Mouse (Mus musculus) limb, embryonic 13.5 days (tissue): Measurements from ENCODE around the gene Rab5a. TPM values are rescaled to one million over a fixed set of nuclear protein-coding genes. Genes with fewer than 3 reads are reported as not detected.

ENCODE experiments used
- ATAC-seq: fragments of 200-750 bp; cut with Nextera tagmentation; 2 replicates; pipeline ENCODE4 v1.8.0; 2017; ENCODE audit warnings: low read depth, moderate number of reproducible peaks, moderate TSS enrichment; ENCODE audit not compliant: low FRiP score
- H3K27ac ChIP-seq: fragments of 300-500 bp; sonication (generic); 2 replicates; pipeline ENCODE4 v1.5.1; 2015; ENCODE audit warnings: inconsistent platforms, mild to moderate bottlenecking, moderate library complexity
- H3K27me3 ChIP-seq: fragments of 300-500 bp; sonication (generic); 2 replicates; pipeline ENCODE4 v1.6.1; 2015; ENCODE audit warnings: mild to moderate bottlenecking, inconsistent platforms
- H3K36me3 ChIP-seq: fragments of 300-500 bp; sonication (generic); 2 replicates; pipeline ENCODE4 v1.6.1; 2015; ENCODE audit warnings: inconsistent platforms, mild to moderate bottlenecking, moderate library complexity
- H3K4me1 ChIP-seq: fragments of 300-500 bp; sonication (generic); 2 replicates; pipeline ENCODE4 v1.6.1; 2015; ENCODE audit warnings: inconsistent platforms
- H3K4me2 ChIP-seq: fragments of 300-500 bp; sonication (generic); replicated peaks from 2 replicates; pipeline ENCODE4 v1.6.1; 2015; ENCODE audit warnings: inconsistent platforms, mild to moderate bottlenecking, moderate library complexity
- H3K4me3 ChIP-seq: fragments of 300-500 bp; sonication (generic); 2 replicates; pipeline ENCODE4 v1.5.1; 2015; ENCODE audit warnings: moderate library complexity, mild to moderate bottlenecking, inconsistent platforms
- H3K9ac ChIP-seq: fragments of 300-500 bp; sonication (generic); 2 replicates; pipeline ENCODE4 v1.6.1; 2015; ENCODE audit warnings: mild to moderate bottlenecking, inconsistent platforms
- H3K9me3 ChIP-seq: fragments of 300-500 bp; sonication (generic); 2 replicates; pipeline ENCODE4 v1.6.1; 2016; ENCODE audit warnings: inconsistent platforms
- WGBS: fragments of 180-500 bp; shearing (Covaris S2); methylation state at CpG from one replicate; pipeline ENCODE4 v1.1.7; 2015; 5-methylcytosine and 5-hydroxymethylcytosine counted together
- polyA plus RNA-seq: library from polyadenylated mRNA; unstranded; fragments of >200 nt; fragmentation: Nextera tagmentation; extraction: Ambion mirVana; gene quantifications from 2 replicates; pipeline ENCODE4 v1.2.1, GENCODE M21; 2015

Rab5a gene
- polyA plus RNA-seq, 1 experiment from 2014 or later, result 74.4 TPM

DNA sequence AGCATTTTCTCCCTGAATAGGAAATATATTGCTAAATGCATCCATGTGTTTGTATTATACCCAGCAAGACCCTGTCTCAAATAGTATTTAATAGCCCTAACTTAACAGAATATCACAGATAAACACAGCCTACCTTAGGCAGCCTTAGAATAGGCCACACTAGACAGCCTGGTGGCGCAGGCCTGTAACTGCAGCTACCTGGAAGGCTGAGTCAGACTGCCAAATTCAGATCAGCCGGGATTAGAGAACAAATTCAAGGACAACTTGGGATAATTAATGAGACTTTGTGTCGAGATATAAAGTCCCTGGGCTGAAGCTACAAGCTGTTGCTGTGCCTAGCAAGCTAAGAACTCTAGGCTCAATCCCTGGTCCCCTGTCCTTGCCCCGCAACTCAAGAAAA is 75.1 kb downstream of the Rab5a start:
- Histone ChIP-seq H3K9ac (no peak overlapping the region), H3K27me3 (no peaks in the 10 kb centered on the region), H3K4me3 (no peak overlapping the region), H3K4me2 (no peak overlapping the region), H3K36me3 (no peaks in the 10 kb centered on the region), H3K9me3 (peaks cover 5% of the 10 kb centered on the region; the same call in 1 of the 2 replicates), H3K4me1 (no peaks in the 10 kb centered on the region), H3K27ac (no peak overlapping the region)
- ATAC-seq, result no peak
- 74% methylated on average over 4 of the region's 4 CpGs for WGBS

DNA sequence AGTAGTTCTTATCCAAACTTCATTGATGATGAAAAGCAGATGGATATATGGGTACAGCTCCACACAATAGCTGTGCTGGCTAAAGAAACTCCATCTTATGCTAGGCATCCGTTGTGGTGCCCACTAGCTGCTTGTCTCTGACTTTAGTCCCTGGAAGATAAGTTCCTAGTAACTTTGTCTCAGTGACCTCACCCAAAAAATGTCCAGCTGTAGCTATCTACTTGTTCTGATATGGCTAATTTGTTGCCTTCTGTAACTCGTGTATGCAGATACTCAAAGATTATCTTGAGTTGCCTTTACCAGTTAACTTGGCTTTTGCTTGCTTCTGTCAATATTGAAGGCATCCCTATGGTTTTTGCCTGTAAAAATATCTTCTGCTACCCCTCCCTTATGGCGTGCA is 75.8 kb downstream of the Rab5a start:
- Histone ChIP-seq H3K4me1 (no peaks in the 10 kb centered on the region), H3K4me3 (no peak overlapping the region), H3K36me3 (no peaks in the 10 kb centered on the region), H3K27me3 (no peaks in the 10 kb centered on the region), H3K9me3 (peaks cover 5% of the 10 kb centered on the region; the same call in 1 of the 2 replicates), H3K4me2 (no peak overlapping the region), H3K9ac (no peak overlapping the region), H3K27ac (no peak overlapping the region)
- no peak for ATAC-seq
- WGBS, result 78% methylated on average over 3 of the region's 3 CpGs

Other genes starting within 250 kb of the Rab5a start
- 0.33 and 0.45 TPM in 2 replicates for gene Efhb, start 15.9 kb upstream of the Rab5a start, polyA plus RNA-seq
- gene Pp2d1, start 60.2 kb downstream of the Rab5a start, polyA plus RNA-seq, result 0.19 and 0.34 TPM in 2 replicates
- 5.4 and 5.8 TPM in 2 replicates for gene Kat2b, start 87.6 kb downstream of the Rab5a start, polyA plus RNA-seq
- gene Sgo1, start 210.1 kb downstream of the Rab5a start, polyA plus RNA-seq, result 32.8 and 38.3 TPM in 2 replicates